Mouse (Mus musculus) erythroblast, embryonic 14.5 days (primary cell): Measurements from ENCODE around the gene Hes5. TPM values are rescaled to one million over a fixed set of nuclear protein-coding genes. Genes with fewer than 3 reads are reported as not detected.

Experiments used
- H3K27me3 ChIP-seq: 2 replicates; pipeline ENCODE4 v1.6.1; 2012; ENCODE audit warnings: inconsistent platforms; ENCODE audit not compliant: control insufficient read depth
- H3K36me3 ChIP-seq: 2 replicates; pipeline ENCODE4 v1.6.1; 2012; ENCODE audit warnings: mild to moderate bottlenecking, inconsistent platforms; ENCODE audit not compliant: control insufficient read depth
- H3K4me1 ChIP-seq: 2 replicates; pipeline ENCODE4 v1.6.1; 2012; ENCODE audit warnings: inconsistent platforms; ENCODE audit not compliant: control insufficient read depth
- H3K4me3 ChIP-seq: replicated peaks from 2 replicates; pipeline ENCODE3; 2012; ENCODE audit warnings: moderate library complexity, mild to moderate bottlenecking, inconsistent platforms
- H3K9me3 ChIP-seq: 2 replicates; pipeline ENCODE4 v1.6.1; 2012; ENCODE audit warnings: low read length, inconsistent platforms, mixed read lengths; ENCODE audit not compliant: control insufficient read depth
- GATA1 ChIP-seq: IDR thresholded peaks from 2 replicates; pipeline ENCODE4 v1.6.1; 2012; ENCODE audit warnings: low read length, inconsistent platforms, mixed read lengths
- TAL1 ChIP-seq: IDR thresholded peaks from 3 replicates; pipeline ENCODE4 v1.6.1; 2012; ENCODE audit warnings: low read length, inconsistent platforms, mixed read lengths
- polyA plus RNA-seq: library from polyadenylated mRNA; stranded (reverse); fragments of >175 nt; gene quantifications from 2 replicates; pipeline ENCODE4 v1.2.3, GENCODE M21; 2012

Gene Hes5
- polyA plus RNA-seq, 1 experiment = not detected

- peaks cover 25% of the 10 kb centered on the region for H3K9me3 ChIP-seq
- no peak for TF ChIP-seq GATA1
- TF ChIP-seq TAL1 = no peak
- peaks cover 43% of the 10 kb centered on the region for H3K4me1 ChIP-seq
- H3K36me3 ChIP-seq = peaks cover 13% of the 10 kb centered on the region
- H3K4me3 ChIP-seq = no peak overlapping the region
- H3K27me3 ChIP-seq = peaks cover 76% of the 10 kb centered on the region
Measured at GRCm38 (mm10) chr4:154961226-154961738, 559 bp downstream of the Hes5 start.

- H3K27me3 ChIP-seq = peaks cover 70% of the 10 kb centered on the region
- no peak overlapping the region for H3K4me3 ChIP-seq
- H3K4me1 ChIP-seq = peaks cover 49% of the 10 kb centered on the region
Measured at GRCm38 (mm10) chr4:154961911-154962310, 1.2 kb downstream of the Hes5 start.

GRCm38 (mm10) chr4:154962683-154963082 lies 2.0 kb downstream of the Hes5 start:
- no peak for TF ChIP-seq TAL1
- TF ChIP-seq GATA1 = no peak
- H3K9me3 ChIP-seq = peaks cover 25% of the 10 kb centered on the region
- H3K4me3 ChIP-seq = no peak overlapping the region
- H3K36me3 ChIP-seq = peaks cover 27% of the 10 kb centered on the region
- H3K27me3 ChIP-seq = peaks cover 62% of the 10 kb centered on the region
- peaks cover 54% of the 10 kb centered on the region for H3K4me1 ChIP-seq

More at GRCm38 (mm10) chr4:154961911-154962310, 1.2 kb downstream of the Hes5 start:
- TF ChIP-seq TAL1 (no peak), GATA1 (no peak)
- Histone ChIP-seq H3K9me3 (peaks cover 25% of the 10 kb centered on the region), H3K36me3 (peaks cover 19% of the 10 kb centered on the region)

- peaks cover 25% of the 10 kb centered on the region for H3K9me3 ChIP-seq
- peaks cover 55% of the 10 kb centered on the region for H3K4me1 ChIP-seq
- H3K4me3 ChIP-seq = peak overlapping the region; percentile 98
- H3K27me3 ChIP-seq = peaks cover 56% of the 10 kb centered on the region
- H3K36me3 ChIP-seq = peaks cover 33% of the 10 kb centered on the region
- no peak for TF ChIP-seq TAL1
- no peak for TF ChIP-seq GATA1
Measured at GRCm38 (mm10) chr4:154963190-154963836, 2.6 kb downstream of the Hes5 start.

GRCm38 (mm10) chr4:154963901-154964580 lies 3.3 kb downstream of the Hes5 start, which contains the start of gene Pank4:
Gene Pank4, plus strand, starts transcription at chr4:154964123.
- no peak for TF ChIP-seq TAL1
- no peak for TF ChIP-seq GATA1

GRCm38 (mm10) chr4:154964581-154965235 lies 4.0 kb downstream of the Hes5 start:
- peaks cover 55% of the 10 kb centered on the region for H3K4me1 ChIP-seq
- H3K27me3 ChIP-seq = peaks cover 42% of the 10 kb centered on the region
- no peak; the same call in 2 of the 3 replicates for TF ChIP-seq TAL1
- TF ChIP-seq GATA1 = peak; percentile 48
- H3K36me3 ChIP-seq = peaks cover 46% of the 10 kb centered on the region
- peaks cover 22% of the 10 kb centered on the region for H3K9me3 ChIP-seq
- peak overlapping the region; percentile 98 for H3K4me3 ChIP-seq

More at GRCm38 (mm10) chr4:154963901-154964580, 3.3 kb downstream of the Hes5 start, which contains the start of gene Pank4:
- Histone ChIP-seq H3K9me3 (peaks cover 22% of the 10 kb centered on the region), H3K27me3 (peaks cover 49% of the 10 kb centered on the region), H3K36me3 (peaks cover 39% of the 10 kb centered on the region), H3K4me3 (peak within 1 kb of the TSS; percentile 98), H3K4me1 (peaks cover 55% of the 10 kb centered on the region)

- peaks cover 12% of the 10 kb centered on the region; the same call in 1 of the 2 replicates for H3K9me3 ChIP-seq
- no peak for TF ChIP-seq GATA1
- no peak for TF ChIP-seq TAL1
- peaks cover 54% of the 10 kb centered on the region for H3K4me1 ChIP-seq
- H3K4me3 ChIP-seq = peak overlapping the region; percentile 98
- H3K36me3 ChIP-seq = peaks cover 57% of the 10 kb centered on the region
- H3K27me3 ChIP-seq = peaks cover 30% of the 10 kb centered on the region
Measured at GRCm38 (mm10) chr4:154965856-154966255, 5.1 kb downstream of the Hes5 start.

GRCm38 (mm10) chr4:154967173-154967572 lies 6.5 kb downstream of the Hes5 start:
- Histone ChIP-seq H3K36me3 (peaks cover 70% of the 10 kb centered on the region), H3K4me3 (no peak overlapping the region), H3K4me1 (peaks cover 48% of the 10 kb centered on the region), H3K9me3 (peaks cover 2% of the 10 kb centered on the region; the same call in 1 of the 2 replicates), H3K27me3 (peaks cover 17% of the 10 kb centered on the region)
- TF ChIP-seq GATA1 (no peak), TAL1 (no peak)

GRCm38 (mm10) chr4:154972546-154972945 lies 11.8 kb downstream of the Hes5 start:
- no peak for TF ChIP-seq TAL1
- TF ChIP-seq GATA1 = no peak
- peaks cover 6% of the 10 kb centered on the region for H3K4me1 ChIP-seq
- H3K9me3 ChIP-seq = no peaks in the 10 kb centered on the region
- H3K36me3 ChIP-seq = peaks cover 99% of the 10 kb centered on the region
- H3K4me3 ChIP-seq = no peak overlapping the region
- no peaks in the 10 kb centered on the region for H3K27me3 ChIP-seq
